Mouse (Mus musculus) hindbrain, embryonic 13.5 days (tissue): ENCODE data around the gene Epb41l5. TPM values are rescaled to one million over a fixed set of nuclear protein-coding genes. Genes with fewer than 3 reads are reported as not detected.

ENCODE experiments used
- ATAC-seq: fragments of 200-750 bp; cut with Nextera tagmentation; 2 replicates; pipeline ENCODE4 v1.8.0; 2017; ENCODE audit warnings: moderate TSS enrichment; ENCODE audit not compliant: low FRiP score
- H3K27ac ChIP-seq: fragments of 300-500 bp; sonication (generic); 2 replicates; pipeline ENCODE4 v1.5.1; 2015; ENCODE audit warnings: inconsistent platforms, mild to moderate bottlenecking, moderate library complexity
- H3K27me3 ChIP-seq: fragments of 300-500 bp; sonication (generic); 2 replicates; pipeline ENCODE4 v1.6.1; 2015; ENCODE audit warnings: mild to moderate bottlenecking, inconsistent platforms
- H3K36me3 ChIP-seq: fragments of 300-500 bp; sonication (generic); 2 replicates; pipeline ENCODE4 v1.6.1; 2015; ENCODE audit warnings: mild to moderate bottlenecking, inconsistent platforms
- H3K4me1 ChIP-seq: fragments of 300-500 bp; sonication (generic); replicated peaks from 2 replicates; pipeline ENCODE4 v1.6.1; 2015; ENCODE audit warnings: inconsistent platforms
- H3K4me2 ChIP-seq: fragments of 300-500 bp; sonication (generic); 2 replicates; pipeline ENCODE4 v1.6.1; 2015; ENCODE audit warnings: inconsistent platforms, mild to moderate bottlenecking, moderate library complexity
- H3K4me3 ChIP-seq: fragments of 300-500 bp; sonication (generic); 2 replicates; pipeline ENCODE4 v1.5.1; 2015; ENCODE audit warnings: mild to moderate bottlenecking, inconsistent platforms
- H3K9ac ChIP-seq: fragments of 300-500 bp; sonication (generic); 2 replicates; pipeline ENCODE4 v1.6.1; 2015; ENCODE audit warnings: mild to moderate bottlenecking, inconsistent platforms
- H3K9me3 ChIP-seq: fragments of 300-500 bp; sonication (generic); 2 replicates; pipeline ENCODE4 v1.6.1; 2016; ENCODE audit warnings: inconsistent platforms
- WGBS: fragments of 180-500 bp; shearing (Covaris S2); methylation state at CpG from one replicate; pipeline ENCODE4 v1.1.7; 2015; 5-methylcytosine and 5-hydroxymethylcytosine counted together
- polyA plus RNA-seq: library from polyadenylated mRNA; unstranded; fragments of >200 nt; fragmentation: Nextera tagmentation; extraction: Ambion mirVana; gene quantifications from 2 replicates; pipeline ENCODE4 v1.2.1, GENCODE M21; 2015

Epb41l5 gene
- polyA plus RNA-seq, 1 experiment from 2014 or later: 18.5 TPM

DNA sequence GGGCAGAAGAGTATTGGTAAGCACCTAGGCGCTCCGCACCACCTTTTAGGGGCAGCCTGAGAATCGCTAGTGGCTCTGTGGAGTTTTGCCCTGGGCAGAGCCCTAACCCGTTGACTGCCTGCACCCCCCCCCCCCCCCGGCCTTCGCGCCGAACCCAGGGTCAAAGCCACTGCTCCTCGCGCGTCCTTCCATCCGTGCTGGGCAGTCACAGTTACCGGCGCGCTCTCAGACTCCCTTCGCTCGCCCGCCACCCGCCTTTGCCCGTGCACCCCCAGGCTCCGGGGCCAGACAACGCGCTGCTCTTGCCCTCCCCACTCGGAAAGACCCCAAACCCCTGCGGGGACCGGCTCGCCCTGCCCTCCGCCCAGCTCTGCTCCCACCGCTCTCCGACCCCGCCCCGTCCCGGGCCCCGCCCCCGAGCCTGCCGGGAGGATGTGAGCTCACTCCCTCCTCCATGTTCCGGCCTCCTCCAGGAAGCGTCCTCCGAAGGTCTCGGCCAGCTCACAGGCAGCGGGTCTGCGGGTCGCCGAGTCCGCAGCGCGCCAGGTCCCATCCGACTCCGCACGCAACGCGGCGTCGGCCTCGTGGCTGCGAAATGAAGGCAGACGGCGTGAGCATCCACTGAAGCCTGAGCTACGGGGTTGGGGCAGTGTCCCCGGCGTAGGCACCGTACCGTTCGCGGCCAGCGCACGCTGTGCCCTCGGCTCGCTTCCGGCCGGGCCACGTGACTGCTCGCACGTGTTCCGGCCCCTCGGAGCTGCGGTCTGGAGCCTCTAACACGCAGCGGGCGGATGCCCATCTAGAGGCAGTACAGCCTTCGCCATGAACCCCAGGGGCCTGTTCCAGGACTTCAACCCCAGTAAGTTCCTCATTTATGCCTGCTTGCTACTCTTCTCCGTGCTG lies 122.9 kb downstream of the Epb41l5 start, which contains the start of gene Tmem185b:
Tmem185b (plus strand) TSS at position 472 of the 903 bp plus-strand sequence.
- Histone ChIP-seq H3K27me3 (no peaks in the 10 kb centered on the region), H3K27ac (peak within 1 kb of the TSS; percentile 87), H3K9ac (peak within 1 kb of the TSS; percentile 86), H3K4me3 (peak within 1 kb of the TSS; percentile 68), H3K4me2 (peak within 1 kb of the TSS; percentile 83), H3K4me1 (peaks cover 25% of the 10 kb centered on the region), H3K9me3 (peaks cover 8% of the 10 kb centered on the region; the same call in 1 of the 2 replicates), H3K36me3 (peaks cover 32% of the 10 kb centered on the region)
- ATAC-seq: peak; percentile 97
- 2% methylated on average over 77 of the region's 82 CpGs for WGBS

GRCm38 (mm10) chr1:119525004-119525444 lies 123.8 kb downstream of the Epb41l5 start:
- H3K9me3 ChIP-seq: peaks cover 8% of the 10 kb centered on the region; the same call in 1 of the 2 replicates
- 14% methylated on average over 5 of the region's 5 CpGs for WGBS

DNA sequence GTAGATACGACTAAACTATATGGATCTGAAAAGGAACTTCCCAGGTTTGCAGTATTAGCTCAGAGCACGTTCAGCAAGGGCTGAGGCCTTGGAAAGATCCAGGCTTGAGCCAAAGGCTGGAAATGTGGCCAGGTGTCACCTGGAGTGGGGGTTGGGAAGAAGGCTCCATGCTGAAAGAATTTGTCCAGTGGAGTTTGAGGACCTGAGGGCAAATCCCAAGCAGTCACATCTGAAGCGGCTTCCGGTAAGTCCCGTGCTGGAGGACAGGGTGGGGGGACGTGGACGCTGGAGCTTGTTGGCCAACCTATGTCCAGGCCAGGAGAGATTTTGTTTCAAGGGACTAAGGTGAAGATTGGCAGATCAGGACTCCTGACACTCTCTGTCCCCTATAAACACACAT lies 125.0 kb downstream of the Epb41l5 start:
- peaks cover 3% of the 10 kb centered on the region; the same call in 1 of the 2 replicates for H3K9me3 ChIP-seq
- no peaks in the 10 kb centered on the region for H3K27me3 ChIP-seq
- ATAC-seq: no peak
- no peak overlapping the region for H3K4me2 ChIP-seq
- no peak overlapping the region for H3K9ac ChIP-seq
- no peak overlapping the region for H3K4me3 ChIP-seq
- H3K27ac ChIP-seq: no peak overlapping the region
- peaks cover 25% of the 10 kb centered on the region for H3K4me1 ChIP-seq
- peaks cover 19% of the 10 kb centered on the region for H3K36me3 ChIP-seq
- 93% methylated on average over 7 of the region's 7 CpGs for WGBS

More at GRCm38 (mm10) chr1:119525004-119525444, 123.8 kb downstream of the Epb41l5 start:
- Histone ChIP-seq H3K9ac (peak overlapping the region; percentile 86), H3K36me3 (peaks cover 31% of the 10 kb centered on the region), H3K4me2 (peak overlapping the region; percentile 83), H3K4me1 (peaks cover 25% of the 10 kb centered on the region), H3K27ac (peak overlapping the region; percentile 87), H3K27me3 (no peaks in the 10 kb centered on the region), H3K4me3 (peak overlapping the region; percentile 68)
- ATAC-seq: no peak

DNA sequence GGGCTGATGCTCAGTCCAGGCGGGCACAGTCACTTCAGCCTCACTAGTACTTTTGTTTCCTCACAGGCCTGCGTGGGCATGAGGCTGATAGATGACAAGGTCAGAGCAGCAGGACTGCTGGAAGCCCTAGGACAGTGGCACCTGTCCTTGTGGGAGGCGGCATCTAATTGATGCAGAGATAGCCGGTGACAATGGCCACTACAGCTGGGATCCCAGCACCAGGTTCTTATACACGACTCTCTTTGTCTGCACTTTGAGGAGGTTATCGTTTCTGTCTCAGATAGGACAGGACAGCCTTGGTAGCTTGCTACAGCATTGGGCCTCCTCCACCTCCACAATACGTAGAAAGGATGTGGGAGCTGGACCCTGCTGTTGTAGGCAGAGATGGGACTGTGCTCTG lies 125.4 kb downstream of the Epb41l5 start:
- H3K4me1 ChIP-seq: peaks cover 25% of the 10 kb centered on the region
- no peaks in the 10 kb centered on the region for H3K9me3 ChIP-seq
- no peak for ATAC-seq
- no peak overlapping the region for H3K4me2 ChIP-seq
- H3K4me3 ChIP-seq: no peak overlapping the region
- H3K9ac ChIP-seq: no peak overlapping the region
- H3K27ac ChIP-seq: no peak overlapping the region
- H3K27me3 ChIP-seq: no peaks in the 10 kb centered on the region
- 79% methylated on average over 7 of the region's 7 CpGs for WGBS
- H3K36me3 ChIP-seq: peaks cover 14% of the 10 kb centered on the region

GRCm38 (mm10) chr1:119522726-119523125 lies 126.1 kb downstream of the Epb41l5 start:
- WGBS: 82% methylated on average over 4 of the region's 4 CpGs
- ATAC-seq: no peak
- no peak overlapping the region for H3K9ac ChIP-seq

DNA sequence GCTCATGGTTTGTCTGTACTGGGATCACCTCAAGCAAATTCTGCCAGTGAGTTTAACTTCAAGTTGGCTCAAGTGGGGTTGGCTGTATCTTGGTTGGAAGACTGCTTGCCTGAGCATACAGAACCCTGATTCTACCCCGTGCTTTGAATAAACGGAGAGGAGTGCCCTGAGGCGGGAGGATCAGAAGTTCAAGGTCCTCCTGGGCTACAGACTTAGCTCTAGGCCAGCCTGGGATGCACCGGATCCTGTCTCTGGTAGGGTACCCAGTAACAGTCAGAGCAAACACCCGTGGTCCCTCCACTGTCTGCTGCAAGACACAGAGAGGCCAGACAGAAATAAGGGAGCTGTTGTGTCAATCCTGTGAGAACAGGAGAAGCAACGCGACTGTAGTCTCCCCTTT lies 127.1 kb downstream of the Epb41l5 start:
- ATAC-seq: no peak
- H3K36me3 ChIP-seq: no peaks in the 10 kb centered on the region; the same call in 1 of the 2 replicates
- peaks cover 20% of the 10 kb centered on the region for H3K4me1 ChIP-seq
- no peaks in the 10 kb centered on the region for H3K27me3 ChIP-seq
- H3K27ac ChIP-seq: no peak overlapping the region
- WGBS: 87% methylated on average over 7 of the region's 7 CpGs
- H3K9me3 ChIP-seq: no peaks in the 10 kb centered on the region
- no peak overlapping the region for H3K4me3 ChIP-seq
- H3K9ac ChIP-seq: no peak overlapping the region
- no peak overlapping the region for H3K4me2 ChIP-seq

More at GRCm38 (mm10) chr1:119522726-119523125, 126.1 kb downstream of the Epb41l5 start:
- Histone ChIP-seq H3K27me3 (no peaks in the 10 kb centered on the region), H3K27ac (no peak overlapping the region), H3K4me1 (peaks cover 25% of the 10 kb centered on the region), H3K4me3 (no peak overlapping the region), H3K36me3 (peaks cover 9% of the 10 kb centered on the region), H3K9me3 (no peaks in the 10 kb centered on the region), H3K4me2 (no peak overlapping the region)

DNA sequence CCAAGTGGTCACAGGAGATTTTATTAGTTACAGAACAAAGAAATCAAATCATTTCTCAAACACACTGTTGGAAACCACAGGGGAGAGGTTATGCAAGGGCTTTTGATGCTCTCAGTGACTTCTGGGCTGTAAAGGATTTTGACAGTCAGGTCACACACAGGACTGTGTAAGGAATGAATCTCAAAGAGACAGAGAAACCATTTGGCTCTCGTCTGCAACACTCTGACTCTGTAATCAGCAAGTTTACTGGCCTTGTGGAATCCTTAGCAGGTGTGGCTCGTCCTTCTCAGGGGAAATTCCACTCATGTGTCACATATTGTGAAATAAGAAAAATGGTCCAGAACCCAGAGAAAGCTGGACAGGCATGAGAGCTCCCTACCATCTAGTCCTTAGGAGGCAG lies 127.8 kb downstream of the Epb41l5 start:
- Histone ChIP-seq H3K9me3 (no peaks in the 10 kb centered on the region), H3K4me2 (no peak overlapping the region), H3K9ac (0 out of 2 replicates have a peak overlapping the region, but pooled peaks have one; percentile 6), H3K27me3 (no peaks in the 10 kb centered on the region), H3K36me3 (no peaks in the 10 kb centered on the region), H3K27ac (no peak overlapping the region), H3K4me3 (no peak overlapping the region), H3K4me1 (peaks cover 15% of the 10 kb centered on the region)
- WGBS: 41% methylated on average over 2 of the region's 2 CpGs
- no peak for ATAC-seq

DNA sequence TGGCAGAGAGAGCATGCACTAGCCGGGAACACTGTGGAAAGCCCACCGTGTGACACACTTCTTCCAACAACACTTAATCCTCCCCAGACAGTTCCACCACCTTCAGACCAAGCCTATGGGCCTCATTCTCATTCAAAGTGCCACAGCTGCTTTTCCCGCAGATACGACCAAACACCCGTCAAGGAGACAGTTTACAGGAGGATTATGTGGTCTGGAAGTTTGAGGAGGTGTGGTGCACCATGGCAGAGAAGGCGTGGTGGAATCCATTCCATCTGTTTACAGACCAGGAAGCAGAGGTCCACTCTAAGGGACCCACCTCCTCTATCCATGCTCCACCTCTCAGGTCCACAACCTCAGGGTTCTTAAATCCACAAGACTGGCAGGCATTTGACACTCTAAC lies 129.5 kb downstream of the Epb41l5 start:
- Histone ChIP-seq H3K9ac (no peak overlapping the region), H3K36me3 (no peaks in the 10 kb centered on the region), H3K4me3 (no peak overlapping the region), H3K4me2 (no peak overlapping the region), H3K27ac (no peak overlapping the region), H3K27me3 (no peaks in the 10 kb centered on the region), H3K4me1 (peaks cover 2% of the 10 kb centered on the region), H3K9me3 (no peaks in the 10 kb centered on the region)
- ATAC-seq: no peak
- WGBS: 89% methylated on average over 6 of the region's 6 CpGs

DNA sequence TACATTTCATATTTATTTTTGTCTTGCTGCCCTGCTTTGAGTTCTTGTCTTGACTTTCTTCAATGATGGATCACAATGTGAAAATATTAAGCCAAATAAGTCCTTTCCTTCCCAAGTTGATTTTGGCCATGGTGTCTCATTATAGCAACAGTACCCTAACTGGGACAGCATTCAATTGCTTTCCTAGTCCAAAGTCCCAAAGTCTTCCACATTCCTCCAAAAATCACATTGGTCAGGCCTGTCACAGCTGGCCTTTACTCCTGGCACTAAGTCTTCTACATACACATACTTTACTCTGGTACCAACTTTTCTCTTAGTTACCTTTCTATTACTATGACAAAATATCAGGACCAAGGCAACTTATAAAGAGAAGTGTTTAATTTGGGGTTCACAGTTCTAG lies 130.0 kb downstream of the Epb41l5 start:
- Histone ChIP-seq H3K27ac (no peak overlapping the region), H3K36me3 (no peaks in the 10 kb centered on the region), H3K4me1 (no peaks in the 10 kb centered on the region; the same call in none of the 2 replicates), H3K9ac (no peak overlapping the region), H3K4me2 (no peak overlapping the region), H3K27me3 (no peaks in the 10 kb centered on the region), H3K4me3 (no peak overlapping the region), H3K9me3 (no peaks in the 10 kb centered on the region)
- no peak for ATAC-seq

- no peak for ATAC-seq
- no peak overlapping the region for H3K4me2 ChIP-seq
- no peaks in the 10 kb centered on the region for H3K36me3 ChIP-seq
- H3K9ac ChIP-seq: no peak overlapping the region
- H3K9me3 ChIP-seq: no peaks in the 10 kb centered on the region
- no peaks in the 10 kb centered on the region; the same call in none of the 2 replicates for H3K4me1 ChIP-seq
- H3K27ac ChIP-seq: no peak overlapping the region
- H3K27me3 ChIP-seq: no peaks in the 10 kb centered on the region
- WGBS: 72% methylated on average over 7 of the region's 7 CpGs
- H3K4me3 ChIP-seq: no peak overlapping the region
Observed at GRCm38 (mm10) chr1:119518060-119518459, 130.7 kb downstream of the Epb41l5 start.

DNA sequence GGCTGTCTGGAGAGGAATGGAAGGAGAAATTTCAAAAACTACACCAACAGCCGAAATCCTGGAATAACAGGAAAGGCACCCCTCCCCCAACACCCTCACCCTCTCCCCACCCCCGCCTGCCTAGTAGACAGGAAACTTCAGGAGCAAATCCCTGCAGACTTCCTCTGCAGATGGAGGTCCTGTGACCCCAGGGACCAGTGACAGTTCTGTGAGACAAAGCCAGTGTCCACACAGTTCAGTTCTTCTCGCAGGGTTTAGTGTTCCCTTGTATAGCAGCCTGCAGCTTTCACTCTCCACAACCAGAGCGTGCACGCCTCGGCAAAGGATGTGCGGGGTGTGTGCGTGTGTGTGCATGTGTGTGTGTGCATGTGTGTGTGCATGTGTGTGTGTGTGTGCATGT lies 137.9 kb downstream of the Epb41l5 start:
- Histone ChIP-seq H3K4me3 (no peak overlapping the region), H3K4me2 (no peak overlapping the region), H3K27ac (no peak overlapping the region), H3K9ac (no peak overlapping the region), H3K36me3 (no peaks in the 10 kb centered on the region), H3K9me3 (no peaks in the 10 kb centered on the region), H3K27me3 (peaks cover 21% of the 10 kb centered on the region; the same call in 1 of the 2 replicates), H3K4me1 (peaks cover 12% of the 10 kb centered on the region)
- WGBS: 75% methylated on average over 8 of the region's 8 CpGs
- ATAC-seq: no peak

DNA sequence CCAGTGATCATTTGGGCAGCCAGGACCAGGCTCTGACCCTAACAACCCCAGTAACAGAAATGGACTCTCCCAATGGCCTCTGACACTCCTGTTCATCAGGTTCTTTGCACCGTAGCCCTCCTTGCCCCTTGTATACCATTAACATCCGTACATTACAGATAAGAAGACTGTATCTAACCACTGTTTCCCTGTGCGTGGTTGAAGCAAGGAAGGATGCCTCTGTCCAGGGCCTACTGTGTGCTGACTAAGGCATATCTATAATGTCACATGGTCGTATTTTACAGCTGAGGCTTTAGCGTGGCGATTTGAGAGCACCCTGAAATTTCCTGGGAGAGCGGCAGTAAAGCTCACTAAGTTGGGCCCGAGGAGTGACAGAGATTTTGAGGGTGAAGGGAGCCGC lies 138.4 kb downstream of the Epb41l5 start:
- ATAC-seq: no peak
- Histone ChIP-seq H3K9ac (no peak overlapping the region), H3K27me3 (peaks cover 25% of the 10 kb centered on the region), H3K4me3 (no peak overlapping the region), H3K9me3 (no peaks in the 10 kb centered on the region), H3K4me1 (peaks cover 15% of the 10 kb centered on the region), H3K4me2 (no peak overlapping the region), H3K36me3 (no peaks in the 10 kb centered on the region), H3K27ac (no peak overlapping the region)
- 69% methylated on average over 9 of the region's 9 CpGs for WGBS
